Mouse (Mus musculus): ENCODE measurements at regions not wholly inside any gene's neighbourhood (a gene's known extent, or its start where the extent isn't known, plus 50 kb on each side); places are given as distances from the start of the nearest gene placed in this dataset.

DNA sequence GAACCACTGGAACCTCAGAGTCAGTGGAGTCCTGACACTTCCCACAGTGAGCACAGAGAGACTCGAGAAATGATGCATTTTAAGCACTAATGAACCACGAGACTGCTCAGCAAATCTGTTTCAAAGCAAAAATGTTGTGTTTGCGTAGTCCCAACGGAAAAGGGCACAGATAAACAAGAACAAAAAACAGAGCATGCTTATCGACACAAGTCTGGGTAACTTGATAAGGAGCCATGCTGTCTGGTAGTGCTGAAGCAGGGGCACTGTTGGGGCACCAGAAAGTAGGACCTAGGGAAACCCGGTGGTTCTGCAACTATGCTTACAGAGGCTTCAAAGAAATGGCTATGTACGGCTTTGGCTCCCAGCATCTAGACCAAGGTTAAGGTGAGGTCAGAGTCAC lies 172.7 kb upstream of the Hes1 start:
- TF ChIP-seq CTCF (IDR thresholded peaks at IDR 0.05; ENCODE audit: low read depth, low read length) (no peak), POLR2A (IDR thresholded peaks at IDR 0.05; ENCODE audit: extremely low read depth, insufficient read depth, low read length) (no peak)
